Mouse (Mus musculus) B cell, adult 67 days (primary cell): ENCODE measurements around the gene Gm17402. TPM values are rescaled to one million over a fixed set of nuclear protein-coding genes. Genes with fewer than 3 reads are reported as not detected.

Source experiments
- total RNA-seq, 2 experiments: library from RNA; stranded (reverse); gene quantifications; 4 replicates each; pipeline ENCODE4 v1.2.4; 2023

Gene Gm17402
- not detected for total RNA-seq

DNA sequence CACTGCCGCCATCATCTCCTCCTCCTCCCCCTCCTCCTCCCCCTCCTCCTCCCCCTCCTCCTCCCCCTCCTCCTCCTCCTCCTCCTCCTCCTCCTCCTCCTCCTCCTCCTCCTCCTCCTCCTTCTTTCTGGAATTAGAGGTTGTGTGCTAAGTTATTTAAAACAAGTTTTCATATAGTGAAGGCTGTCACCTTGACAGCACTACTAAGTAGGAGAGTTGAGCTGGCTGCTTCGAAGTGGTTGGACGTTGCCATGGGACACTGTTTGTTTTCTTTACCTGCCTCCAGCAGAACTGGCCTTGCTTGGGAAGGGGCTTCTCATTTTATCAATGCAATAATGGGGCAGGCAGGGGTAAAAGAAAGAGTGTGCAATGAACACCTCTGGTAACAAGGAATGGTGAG lies at the start of gene Gm17402:
Gene Gm17402, minus strand, starts transcription at position 101 of the 400 bp plus-strand sequence.

DNA sequence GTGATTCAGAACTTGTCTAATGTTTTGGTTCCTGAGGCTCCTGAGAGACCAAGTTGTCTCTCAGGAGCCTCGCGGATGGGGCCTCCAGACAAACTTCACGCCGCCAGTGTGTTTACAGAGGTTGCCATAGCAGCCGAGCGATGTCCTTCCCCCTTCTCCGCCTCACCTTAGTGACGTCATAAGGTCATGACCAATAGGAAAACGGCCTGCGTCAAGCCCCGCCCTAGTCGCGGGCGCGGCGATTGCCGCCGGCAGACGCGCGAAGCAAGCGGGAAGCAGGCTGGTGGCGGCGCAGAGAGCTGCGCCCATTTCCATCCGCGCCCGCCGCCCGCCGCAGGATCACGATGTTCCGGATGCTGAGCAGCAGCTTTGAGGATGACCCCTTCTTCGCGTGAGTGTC lies 1.1 kb downstream of the Gm17402 start, which contains the start of gene Mlf1:
Gene Mlf1, plus strand, starts transcription at position 226 of the 400 bp plus-strand sequence.

Other genes with a start within 250 kb of the Gm17402 start
- gene Mlf1, start 1.1 kb downstream of the Gm17402 start, total RNA-seq: 1 to 10 TPM in 1 of 2 experiments, under 1 TPM in 1; 0.64 to 1.0 TPM
- 10 to 100 TPM; 34.0 to 34.6 TPM for gene Gfm1, start 54.9 kb upstream of the Gm17402 start, total RNA-seq
- gene Lxn, start 88.8 kb upstream of the Gm17402 start, total RNA-seq: 1 to 10 TPM; 1.3 to 1.6 TPM
- under 1 TPM; 0.55 to 0.56 TPM for gene Rarres1, start 140.4 kb upstream of the Gm17402 start, total RNA-seq
- 10 to 100 TPM; 53.2 to 62.4 TPM for gene Mfsd1, start 207.6 kb upstream of the Gm17402 start, total RNA-seq